ENCODE assay signal across 29 mouse cellular contexts in the genomic region with DNA sequence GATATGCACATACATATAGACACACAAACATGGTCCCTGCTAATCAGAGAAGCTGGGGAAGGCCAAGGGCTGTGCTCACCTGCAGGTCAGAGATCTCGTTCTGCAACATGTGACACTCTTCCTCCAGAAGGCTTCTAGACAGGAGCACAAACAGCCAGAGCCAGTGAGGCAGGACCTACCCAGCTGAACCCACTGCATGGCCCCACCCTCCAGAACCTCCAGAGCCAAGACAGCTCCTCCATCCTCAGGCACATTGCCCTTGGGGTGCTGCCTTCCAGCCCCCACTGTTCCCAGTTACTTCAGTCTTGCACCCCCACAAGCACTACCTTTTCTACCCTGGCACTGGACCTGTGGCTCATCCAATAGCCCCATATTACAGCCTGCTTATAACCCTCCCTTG. TPM values are rescaled to one million over a fixed set of nuclear protein-coding genes. Genes with fewer than 3 reads are reported as not detected.
DNase-seq lines count a peak whose midpoint lies in the region; ATAC-seq and TF ChIP-seq lines count a peak whose summit lies in the region.
"Had no signal": no experiment of that assay in that cellular context is flagged by ENCODE, and none has a peak within 500 bp of the region (broad histone marks: within the 10 kb centered on the region; RNA-seq: fewer than 3 reads in every experiment).

No protein-coding gene starts in this region.

- TF ChIP-seq EP300 in liver, embryonic 14.5 days (IDR thresholded peaks at IDR 0.05; ENCODE audit: low read depth), result no peak

- peaks cover 7% of the 10 kb centered on the region; the same call in 1 of the 2 replicates for H3K36me3 ChIP-seq in liver, embryonic 11.5 days (ENCODE audit: control insufficient read depth, insufficient read depth, low read length)
- peaks cover 40% of the 10 kb centered on the region for H3K36me3 ChIP-seq in liver, embryonic 14.5 days (replicated peaks; ENCODE audit: control insufficient read depth, insufficient read depth, low read depth)
- peaks cover 17% of the 10 kb centered on the region for H3K36me3 ChIP-seq in myocyte (ENCODE audit: control insufficient read depth, insufficient read depth)

- H3K79me2 ChIP-seq in myocyte (ENCODE audit: control insufficient read depth, insufficient read depth), result no peaks in the 10 kb centered on the region

- H3K27me3 ChIP-seq in liver, embryonic 11.5 days (replicated peaks; ENCODE audit: control insufficient read depth, insufficient read depth, low read length), result peaks cover 3% of the 10 kb centered on the region
- H3K27me3 ChIP-seq in liver, embryonic 14.5 days (ENCODE audit: control insufficient read depth, insufficient read depth, low read length), result no peaks in the 10 kb centered on the region
- no peaks in the 10 kb centered on the region for H3K27me3 ChIP-seq in myocyte (ENCODE audit: control insufficient read depth, insufficient read depth, insufficient read length)
- H3K27me3 ChIP-seq: CH12.LX; embryonic facial prominence, embryonic 13.5 days; hindbrain, embryonic 15.5 days; Patski had no signal

- no peak for TF ChIP-seq CTCF in liver, embryonic 14.5 days (IDR thresholded peaks at IDR 0.05; ENCODE audit: low read depth)

- peaks cover 29% of the 10 kb centered on the region for H3K4me1 ChIP-seq in liver, embryonic 11.5 days (replicated peaks; ENCODE audit: control insufficient read depth, insufficient read depth, low read length)
- H3K4me1 ChIP-seq in liver, embryonic 14.5 days (replicated peaks; ENCODE audit: control insufficient read depth in 2 of 2, insufficient read depth in 2 of 2, low read length in 1 of 2), result peaks cover 11 to 27% of the 10 kb centered on the region in 2 experiments

- ATAC-seq in erythroblast, adult 5-6 weeks (replicated peaks; ENCODE audit: low FRiP score, poor library complexity, severe bottlenecking), result peak; percentile 26
- ATAC-seq in liver, embryonic 11.5 days (replicated peaks; ENCODE audit: low FRiP score), result 0 out of 2 replicates have a peak, but pooled peaks have one; percentile 9
- peak; percentile 40; the same call in 1 of the 2 replicates for ATAC-seq in liver, embryonic 14.5 days (ENCODE audit: insufficient read depth)
- ATAC-seq: forebrain, embryonic 14.5 days; forebrain, postnatal 0 days; Patski had no signal

- no peak overlapping the region for H3K27ac ChIP-seq in liver, embryonic 11.5 days (ENCODE audit: low read depth, low read length)
- H3K27ac ChIP-seq in liver, embryonic 14.5 days, result peak overlapping the region; percentile 35
- H3K27ac ChIP-seq: embryonic facial prominence, embryonic 10.5 days; embryonic facial prominence, embryonic 13.5 days; gastrocnemius, adult 2 months; hindbrain, embryonic 12.5 days; hindbrain, embryonic 15.5 days had no signal

- peak; percentile 29 for TF ChIP-seq POLR2A in myocyte (IDR thresholded peaks at IDR 0.05; ENCODE audit: insufficient read length, low read depth)

- no peak overlapping the region for H3K4me2 ChIP-seq in liver, embryonic 11.5 days
- H3K4me2 ChIP-seq in liver, embryonic 14.5 days (ENCODE audit: low read depth), result no peak overlapping the region
- no peak overlapping the region for H3K4me2 ChIP-seq in myocyte (ENCODE audit: low read depth)
- H3K4me2 ChIP-seq: embryonic facial prominence, embryonic 13.5 days; heart, embryonic 11.5 days; hindbrain, embryonic 12.5 days; hindbrain, embryonic 15.5 days had no signal

- H3ac ChIP-seq in myocyte (ENCODE audit: control insufficient read depth, insufficient read length), result no peak overlapping the region

- no peaks in the 10 kb centered on the region for H3K9me3 ChIP-seq in liver, embryonic 11.5 days (ENCODE audit: control insufficient read depth, low read length)
- no peaks in the 10 kb centered on the region for H3K9me3 ChIP-seq in liver, embryonic 14.5 days (ENCODE audit: control insufficient read depth, low read length)
- H3K9me3 ChIP-seq: embryonic facial prominence, embryonic 10.5 days; embryonic facial prominence, embryonic 13.5 days; G1E; hindbrain, embryonic 12.5 days; hindbrain, embryonic 15.5 days had no signal

- DNase-seq in liver, embryonic 11.5 days (ENCODE audit: low spot score), result no peak
- DNase-seq in liver, embryonic 14.5 days (ENCODE audit: low read depth in 3 of 3, low spot score in 3 of 3), result no peak
- DNase-seq in right cerebral cortex, postnatal 25 days, result no peak
- DNase-seq in layer of hippocampus, adult 11-12 months (ENCODE audit: low spot score), result no peak
- no peak for DNase-seq in spleen, postnatal 4 days (ENCODE audit: low spot score in 2 of 2)
- DNase-seq: adrenal gland, postnatal 10 days; adrenal gland, postnatal 36 days; B cell, adult 2 months; cerebellum, adult 18-20 months; cerebellum, adult 9-10 months; cerebellum, postnatal 14 days; embryo, embryonic 11 days; forebrain, postnatal 0 days; gastrocnemius, adult 2 months; gastrocnemius, postnatal 14 days; heart, adult 11 months had no signal

- no peak overlapping the region for H3K4me3 ChIP-seq in liver, embryonic 11.5 days (ENCODE audit: low read depth, low read length)
- H3K4me3 ChIP-seq in liver, embryonic 14.5 days (ENCODE audit: insufficient read depth in 1 of 2, low read depth in 2 of 2, low read length in 2 of 2), result no peak overlapping the region
- H3K4me3 ChIP-seq in myocyte, result no peak overlapping the region
- H3K4me3 ChIP-seq: embryonic facial prominence, embryonic 10.5 days; embryonic facial prominence, embryonic 13.5 days; gastrocnemius, adult 2 months; hindbrain, embryonic 12.5 days; hindbrain, embryonic 15.5 days had no signal

- WGBS in liver, embryonic 11.5 days, result 32% methylated on average over 1 of the region's 1 CpGs
- 29% methylated on average over 1 of the region's 1 CpGs for WGBS in liver, embryonic 14.5 days (ENCODE audit: insufficient replicate concordance)

- no peak overlapping the region for H3K9ac ChIP-seq in liver, embryonic 11.5 days (ENCODE audit: low read depth, low read length)
- no peak overlapping the region for H3K9ac ChIP-seq in liver, embryonic 14.5 days (replicated peaks)
- H3K9ac ChIP-seq: embryonic facial prominence, embryonic 13.5 days; forebrain, postnatal 0 days; hindbrain, embryonic 12.5 days; hindbrain, embryonic 15.5 days had no signal

TF ChIP-seq in myocyte, 11 proteins besides CTCF, POLR2A, EP300 and RAD21:
- TF ChIP-seq POLR2AphosphoS2 (IDR thresholded peaks at IDR 0.05; ENCODE audit: insufficient read length, low read depth), result peak; percentile 87
- TF ChIP-seq TCF3 (IDR thresholded peaks at IDR 0.05; ENCODE audit: insufficient read length, low read depth), result no peak

RNA-seq across cellular contexts. Expression of gene Ccdc24, which starts 1.9 kb away (rescaled TPM):
- not detected in 2 replicates for total RNA-seq in erythroblast, adult 5-6 weeks (2015; ENCODE audit: low replicate concordance)
- total RNA-seq in erythroblast, adult 5-6 weeks (2017; ENCODE audit: low replicate concordance), result 0.43 and 5.3 TPM in 2 replicates
- polyA plus RNA-seq in liver, embryonic 11.5 days (2014; fragmentation: Nextera tagmentation; extraction: Ambion mirVana), result 1.1 and 1.5 TPM in 2 replicates
- 0.57 and 0.77 TPM in 2 replicates for polyA plus RNA-seq in liver, embryonic 14.5 days (2012; rRNA removed)
- 0.63 and 1.7 TPM in 2 replicates for polyA plus RNA-seq in liver, embryonic 14.5 days (2014; fragmentation: Nextera tagmentation; extraction: Ambion mirVana)
- polyA plus RNA-seq in myocyte (2012; fragmentation: generic; extraction: Trizol), result 1.8 TPM
- total RNA-seq: G1E; hematopoietic stem cell, adult 5-6 weeks had no signal
- polyA plus RNA-seq: G1E had no signal

RNA-seq across cellular contexts. Expression of gene B4galt2, which starts 12.8 kb away (rescaled TPM):
- total RNA-seq in erythroblast, adult 5-6 weeks (2015; ENCODE audit: low replicate concordance), result 0.19 TPM in 1 of 2 replicates, not detected in the other
- 0.14 TPM in 1 of 2 replicates, not detected in the other for total RNA-seq in erythroblast, adult 5-6 weeks (2017; ENCODE audit: low replicate concordance)
- 9.3 and 10.5 TPM in 2 replicates for polyA plus RNA-seq in liver, embryonic 11.5 days (2014; fragmentation: Nextera tagmentation; extraction: Ambion mirVana)
- 2.1 and 2.4 TPM in 2 replicates for polyA plus RNA-seq in liver, embryonic 14.5 days (2012; rRNA removed)
- polyA plus RNA-seq in liver, embryonic 14.5 days (2014; fragmentation: Nextera tagmentation; extraction: Ambion mirVana), result 1.5 and 1.7 TPM in 2 replicates
- polyA plus RNA-seq in myocyte (2012; fragmentation: generic; extraction: Trizol), result 41.6 TPM
- total RNA-seq: common myeloid progenitor, adult 5-6 weeks; hematopoietic stem cell, adult 5-6 weeks had no signal

RNA-seq across cellular contexts. Expression of gene Atp6v0b, which starts 16.7 kb away (rescaled TPM):
- total RNA-seq in erythroblast, adult 5-6 weeks (2015; ENCODE audit: low replicate concordance), result 214 and 246 TPM in 2 replicates
- total RNA-seq in erythroblast, adult 5-6 weeks (2017; ENCODE audit: low replicate concordance), result 60.4 and 72.2 TPM in 2 replicates
- 212 and 229 TPM in 2 replicates for polyA plus RNA-seq in liver, embryonic 11.5 days (2014; fragmentation: Nextera tagmentation; extraction: Ambion mirVana)
- 118 and 122 TPM in 2 replicates for polyA plus RNA-seq in liver, embryonic 14.5 days (2012; rRNA removed)
- polyA plus RNA-seq in liver, embryonic 14.5 days (2014; fragmentation: Nextera tagmentation; extraction: Ambion mirVana), result 152 and 165 TPM in 2 replicates
- 470 TPM for polyA plus RNA-seq in myocyte (2012; fragmentation: generic; extraction: Trizol)

RNA-seq across cellular contexts. Expression of gene Dph2, which starts 21.4 kb away (rescaled TPM):
- total RNA-seq in erythroblast, adult 5-6 weeks (2015; ENCODE audit: low replicate concordance), result 0.96 and 2.9 TPM in 2 replicates
- 0.51 and 1.5 TPM in 2 replicates for total RNA-seq in erythroblast, adult 5-6 weeks (2017; ENCODE audit: low replicate concordance)
- 21.9 and 23.1 TPM in 2 replicates for polyA plus RNA-seq in liver, embryonic 11.5 days (2014; fragmentation: Nextera tagmentation; extraction: Ambion mirVana)
- 6.8 and 6.9 TPM in 2 replicates for polyA plus RNA-seq in liver, embryonic 14.5 days (2012; rRNA removed)
- polyA plus RNA-seq in liver, embryonic 14.5 days (2014; fragmentation: Nextera tagmentation; extraction: Ambion mirVana), result 5.1 and 6.3 TPM in 2 replicates
- polyA plus RNA-seq in myocyte (2012; fragmentation: generic; extraction: Trizol), result 8.5 TPM

RNA-seq across cellular contexts. Expression of gene Slc6a9, which starts 36.1 kb away (rescaled TPM):
- 161 and 176 TPM in 2 replicates for total RNA-seq in erythroblast, adult 5-6 weeks (2015; ENCODE audit: low replicate concordance)
- 245 and 274 TPM in 2 replicates for total RNA-seq in erythroblast, adult 5-6 weeks (2017; ENCODE audit: low replicate concordance)
- 21.7 and 26.3 TPM in 2 replicates for polyA plus RNA-seq in liver, embryonic 11.5 days (2014; fragmentation: Nextera tagmentation; extraction: Ambion mirVana)
- polyA plus RNA-seq in liver, embryonic 14.5 days (2012; rRNA removed), result 52.6 and 56.3 TPM in 2 replicates
- 31.5 and 33.1 TPM in 2 replicates for polyA plus RNA-seq in liver, embryonic 14.5 days (2014; fragmentation: Nextera tagmentation; extraction: Ambion mirVana)
- 129 TPM for polyA plus RNA-seq in myocyte (2012; fragmentation: generic; extraction: Trizol)
